Mouse (Mus musculus): ENCODE results near the gene Smyd3. TPM values are rescaled to one million over a fixed set of nuclear protein-coding genes. Genes with fewer than 3 reads are reported as not detected.
A peak's percentile ranks its signal among the peaks of the same experiment; 100 is the strongest.

Smyd3 gene
- polyA plus RNA-seq, 1 experiment from 2014 or later = 11.3 TPM

- Histone ChIP-seq H3K27ac (ENCODE audit: low read depth, low read length) (no peak overlapping the region; the same call in 1 of the 2 replicates), H3K4me3 (ENCODE audit: low read depth, low read length) (no peak overlapping the region), H3K9ac (ENCODE audit: low read depth, low read length) (no peak overlapping the region), H3K36me3 (ENCODE audit: control insufficient read depth, insufficient read depth) (no peaks in the 10 kb centered on the region), H3K9me3 (ENCODE audit: control insufficient read depth) (no peaks in the 10 kb centered on the region), H3K4me1 (replicated peaks; ENCODE audit: control insufficient read depth, insufficient read depth, low read length) (no peaks in the 10 kb centered on the region), H3K4me2 (replicated peaks; ENCODE audit: low read depth) (0 out of 2 replicates have a peak overlapping the region, but pooled peaks have one; percentile 3), H3K27me3 (replicated peaks; ENCODE audit: control insufficient read depth, insufficient read depth, low read length) (no peaks in the 10 kb centered on the region)
- no peak for TF ChIP-seq CTCF (IDR thresholded peaks at IDR 0.05; ENCODE audit: low read depth)
- no peak for ATAC-seq
- WGBS = 53% methylated on average over 9 of the region's 9 CpGs
These were observed 59.4 kb downstream of the Smyd3 start for GRCm38 (mm10) chr1:179458236-179458986.

- no peak for TF ChIP-seq CTCF (IDR thresholded peaks at IDR 0.05; ENCODE audit: low read depth)
- no peak overlapping the region for H3K4me3 ChIP-seq (ENCODE audit: low read depth, low read length)
- WGBS = 47% methylated on average over 6 of the region's 6 CpGs
These were observed 63.2 kb downstream of the Smyd3 start for GRCm38 (mm10) chr1:179454600-179454999.

GRCm38 (mm10) chr1:179451211-179451610 lies 66.6 kb downstream of the Smyd3 start:
- 94% methylated on average over 2 of the region's 2 CpGs for WGBS
- no peak for ATAC-seq

More at GRCm38 (mm10) chr1:179454600-179454999, 63.2 kb downstream of the Smyd3 start:
- H3K9ac ChIP-seq (ENCODE audit: low read depth, low read length) = no peak overlapping the region
- H3K4me2 ChIP-seq (replicated peaks; ENCODE audit: low read depth) = no peak overlapping the region
- no peak overlapping the region for H3K27ac ChIP-seq (ENCODE audit: low read depth, low read length)
- H3K27me3 ChIP-seq (replicated peaks; ENCODE audit: control insufficient read depth, insufficient read depth, low read length) = no peaks in the 10 kb centered on the region
- no peaks in the 10 kb centered on the region for H3K36me3 ChIP-seq (ENCODE audit: control insufficient read depth, insufficient read depth)
- no peaks in the 10 kb centered on the region for H3K4me1 ChIP-seq (replicated peaks; ENCODE audit: control insufficient read depth, insufficient read depth, low read length)
- no peaks in the 10 kb centered on the region for H3K9me3 ChIP-seq (ENCODE audit: control insufficient read depth)
- no peak for ATAC-seq

GRCm38 (mm10) chr1:179446845-179447212 lies 71.0 kb downstream of the Smyd3 start:
- H3K9me3 ChIP-seq (ENCODE audit: control insufficient read depth) = no peaks in the 10 kb centered on the region
- no peak overlapping the region for H3K4me3 ChIP-seq (ENCODE audit: low read depth, low read length)
- no peaks in the 10 kb centered on the region for H3K4me1 ChIP-seq (replicated peaks; ENCODE audit: control insufficient read depth, insufficient read depth, low read length)
- H3K4me2 ChIP-seq (replicated peaks; ENCODE audit: low read depth) = no peak overlapping the region
- no peak for TF ChIP-seq CTCF (IDR thresholded peaks at IDR 0.05; ENCODE audit: low read depth)
- no peak overlapping the region for H3K9ac ChIP-seq (ENCODE audit: low read depth, low read length)
- no peaks in the 10 kb centered on the region for H3K27me3 ChIP-seq (replicated peaks; ENCODE audit: control insufficient read depth, insufficient read depth, low read length)
- H3K27ac ChIP-seq (ENCODE audit: low read depth, low read length) = no peak overlapping the region
- 46% methylated on average over 2 of the region's 2 CpGs for WGBS
- ATAC-seq = no peak
- no peaks in the 10 kb centered on the region for H3K36me3 ChIP-seq (ENCODE audit: control insufficient read depth, insufficient read depth)

More at GRCm38 (mm10) chr1:179451211-179451610, 66.6 kb downstream of the Smyd3 start:
- Histone ChIP-seq H3K4me2 (replicated peaks; ENCODE audit: low read depth) (no peak overlapping the region), H3K4me1 (replicated peaks; ENCODE audit: control insufficient read depth, insufficient read depth, low read length) (no peaks in the 10 kb centered on the region), H3K27ac (ENCODE audit: low read depth, low read length) (no peak overlapping the region), H3K27me3 (replicated peaks; ENCODE audit: control insufficient read depth, insufficient read depth, low read length) (no peaks in the 10 kb centered on the region), H3K9me3 (ENCODE audit: control insufficient read depth) (no peaks in the 10 kb centered on the region), H3K36me3 (ENCODE audit: control insufficient read depth, insufficient read depth) (no peaks in the 10 kb centered on the region), H3K9ac (ENCODE audit: low read depth, low read length) (no peak overlapping the region), H3K4me3 (ENCODE audit: low read depth, low read length) (no peak overlapping the region)
- peak; percentile 63 for TF ChIP-seq CTCF (IDR thresholded peaks at IDR 0.05; ENCODE audit: low read depth)

- Histone ChIP-seq H3K9ac (ENCODE audit: low read depth, low read length) (no peak overlapping the region), H3K4me2 (replicated peaks; ENCODE audit: low read depth) (no peak overlapping the region), H3K4me3 (ENCODE audit: low read depth, low read length) (no peak overlapping the region), H3K27me3 (replicated peaks; ENCODE audit: control insufficient read depth, insufficient read depth, low read length) (no peaks in the 10 kb centered on the region), H3K4me1 (replicated peaks; ENCODE audit: control insufficient read depth, insufficient read depth, low read length) (no peaks in the 10 kb centered on the region), H3K9me3 (ENCODE audit: control insufficient read depth) (no peaks in the 10 kb centered on the region), H3K36me3 (ENCODE audit: control insufficient read depth, insufficient read depth) (no peaks in the 10 kb centered on the region), H3K27ac (ENCODE audit: low read depth, low read length) (no peak overlapping the region)
- no peak for ATAC-seq
- WGBS = 51% methylated on average over 17 of the region's 17 CpGs
- TF ChIP-seq CTCF (IDR thresholded peaks at IDR 0.05; ENCODE audit: low read depth) = no peak
These were observed 71.6 kb downstream of the Smyd3 start for GRCm38 (mm10) chr1:179446127-179446844.

- H3K4me2 ChIP-seq (replicated peaks; ENCODE audit: low read depth) = no peak overlapping the region
- no peaks in the 10 kb centered on the region for H3K9me3 ChIP-seq (ENCODE audit: control insufficient read depth)
- H3K9ac ChIP-seq (ENCODE audit: low read depth, low read length) = no peak overlapping the region
- H3K4me3 ChIP-seq (ENCODE audit: low read depth, low read length) = no peak overlapping the region
- H3K36me3 ChIP-seq (ENCODE audit: control insufficient read depth, insufficient read depth) = no peaks in the 10 kb centered on the region
- H3K4me1 ChIP-seq (replicated peaks; ENCODE audit: control insufficient read depth, insufficient read depth, low read length) = no peaks in the 10 kb centered on the region
- WGBS = 83% methylated on average over 13 of the region's 13 CpGs
- ATAC-seq = no peak
- no peak for TF ChIP-seq CTCF (IDR thresholded peaks at IDR 0.05; ENCODE audit: low read depth)
- H3K27ac ChIP-seq (ENCODE audit: low read depth, low read length) = no peak overlapping the region
- no peaks in the 10 kb centered on the region for H3K27me3 ChIP-seq (replicated peaks; ENCODE audit: control insufficient read depth, insufficient read depth, low read length)
These were observed 74.0 kb downstream of the Smyd3 start for GRCm38 (mm10) chr1:179443835-179444234.

All from intestine, postnatal 0 days (tissue).